Mouse (Mus musculus) A20 (cell line): ENCODE results near the gene Fndc4.

Experiments used
- DNase-seq: peaks from one replicate; pipeline ENCODE4 v3.0.0-alpha.2; 2011; ENCODE audit warnings: low read depth, low spot score

Gene Fndc4

DNA sequence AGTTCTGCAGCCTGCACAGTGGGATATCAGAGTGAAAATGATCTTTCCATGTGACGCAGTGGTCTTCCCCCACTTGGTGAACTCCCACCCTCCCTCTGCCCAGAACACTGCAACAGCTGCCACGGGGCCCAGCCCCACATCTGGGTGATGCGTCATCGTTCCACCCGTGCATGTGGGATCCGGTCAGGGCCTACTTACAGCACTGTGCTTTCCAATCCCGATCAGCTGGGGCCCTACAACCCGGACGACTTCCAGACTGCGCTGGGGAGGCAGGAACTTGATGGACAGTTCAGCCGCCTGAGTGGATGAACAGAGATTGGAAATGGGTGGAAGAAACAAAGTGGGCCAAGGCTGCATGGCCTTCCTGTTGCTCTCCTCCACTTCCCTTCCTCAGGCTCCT lies 38.3 kb downstream of the Fndc4 start:
- DNase-seq = no peak

DNA sequence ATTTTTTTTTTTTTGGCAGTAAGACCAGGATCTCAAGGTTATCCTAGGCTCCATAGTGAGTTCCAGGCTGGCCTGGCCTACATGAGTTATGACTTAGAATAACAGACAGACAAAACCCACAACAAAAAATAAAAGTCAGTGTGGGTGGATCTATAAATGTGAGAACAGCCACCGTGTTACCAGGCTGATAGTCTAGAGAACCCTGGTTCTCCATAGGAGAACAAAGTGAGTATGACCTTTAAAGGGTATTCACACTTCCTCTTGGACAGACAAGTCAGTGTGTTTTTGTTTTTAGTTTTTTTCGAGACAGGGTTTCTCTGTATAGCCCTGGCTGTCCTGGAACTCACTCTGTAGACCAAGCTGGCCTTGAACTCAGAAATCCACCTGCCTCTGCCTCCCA lies 39.9 kb downstream of the Fndc4 start:
- no peak for DNase-seq

DNA sequence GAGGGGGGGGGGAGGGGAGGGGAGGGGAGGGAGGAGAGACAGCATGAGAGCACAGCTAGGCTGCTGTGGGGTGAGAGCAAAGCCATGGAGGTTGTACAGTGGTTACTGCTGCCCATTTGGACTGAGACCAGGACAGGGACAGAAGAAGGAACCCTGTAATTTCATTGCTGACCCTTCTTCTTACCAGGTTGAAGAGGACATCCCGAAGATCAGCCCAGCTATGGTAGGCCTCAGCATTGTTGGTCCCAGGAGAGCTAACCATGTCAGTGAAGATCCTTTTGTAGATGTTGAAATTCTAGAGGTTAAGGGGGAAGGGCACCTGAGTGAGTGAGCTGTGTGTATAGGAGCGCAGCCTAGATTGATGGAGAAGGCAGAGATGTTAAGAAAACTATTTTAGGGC lies 40.5 kb downstream of the Fndc4 start:
- no peak for DNase-seq

DNA sequence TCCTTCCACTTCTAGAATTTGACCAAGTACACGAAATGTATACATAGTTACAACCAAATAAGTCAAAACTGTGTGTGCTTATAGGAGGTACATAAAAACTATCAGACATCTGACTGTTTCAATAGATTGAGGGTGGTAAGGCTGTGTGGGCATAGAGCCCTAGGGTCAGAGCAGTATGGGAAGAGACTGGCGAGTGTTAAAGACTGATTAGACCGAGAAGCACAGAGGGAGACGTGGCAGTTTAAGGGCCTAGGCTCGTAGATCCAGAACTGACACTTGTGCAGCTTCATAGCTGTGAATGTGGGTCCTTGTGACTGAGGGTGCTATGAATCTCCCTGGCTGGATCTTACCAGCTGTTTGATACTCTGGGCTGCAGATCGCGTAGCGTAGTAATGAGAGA lies 41.0 kb downstream of the Fndc4 start:
- DNase-seq = no peak

DNA sequence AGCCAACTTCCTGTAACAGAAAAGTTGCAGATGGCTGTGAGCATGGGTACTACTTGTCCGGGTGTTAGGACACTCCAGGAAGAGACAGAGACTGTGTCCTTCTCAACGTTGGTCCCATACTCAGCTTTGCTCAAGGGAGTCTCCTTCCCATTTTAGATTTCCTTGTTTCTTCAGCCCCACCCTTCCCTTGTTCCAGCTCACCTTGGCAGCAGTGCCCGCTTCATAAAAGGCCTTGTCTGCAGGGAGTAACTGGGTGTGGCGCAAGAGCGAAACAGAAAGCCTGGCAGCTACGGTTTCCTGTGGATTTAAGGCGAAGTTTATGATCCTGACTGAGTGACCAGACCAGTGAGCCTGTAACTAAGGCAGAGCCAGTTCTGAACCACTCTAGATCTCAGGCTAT lies 41.4 kb downstream of the Fndc4 start:
- no peak for DNase-seq

DNA sequence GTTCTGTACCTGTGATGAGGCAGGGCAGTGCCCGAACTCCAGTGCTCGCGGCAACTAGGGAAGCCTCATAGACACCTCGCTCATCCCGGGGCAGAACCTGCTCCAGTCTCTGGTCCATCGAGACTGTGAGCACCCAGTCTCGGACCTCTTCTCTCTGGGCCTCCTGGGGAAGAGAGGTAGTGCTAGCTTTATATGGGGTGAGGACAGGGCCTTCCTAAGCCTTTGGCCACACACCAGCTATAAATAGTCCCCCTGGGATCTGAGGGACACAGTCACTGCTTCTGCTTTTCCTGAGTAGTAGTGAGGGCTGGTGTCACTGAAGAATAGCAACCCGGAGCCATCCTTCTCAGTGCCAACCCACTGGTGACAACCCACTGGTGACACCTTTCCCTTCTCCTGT lies 42.1 kb downstream of the Fndc4 start:
- no peak for DNase-seq

DNA sequence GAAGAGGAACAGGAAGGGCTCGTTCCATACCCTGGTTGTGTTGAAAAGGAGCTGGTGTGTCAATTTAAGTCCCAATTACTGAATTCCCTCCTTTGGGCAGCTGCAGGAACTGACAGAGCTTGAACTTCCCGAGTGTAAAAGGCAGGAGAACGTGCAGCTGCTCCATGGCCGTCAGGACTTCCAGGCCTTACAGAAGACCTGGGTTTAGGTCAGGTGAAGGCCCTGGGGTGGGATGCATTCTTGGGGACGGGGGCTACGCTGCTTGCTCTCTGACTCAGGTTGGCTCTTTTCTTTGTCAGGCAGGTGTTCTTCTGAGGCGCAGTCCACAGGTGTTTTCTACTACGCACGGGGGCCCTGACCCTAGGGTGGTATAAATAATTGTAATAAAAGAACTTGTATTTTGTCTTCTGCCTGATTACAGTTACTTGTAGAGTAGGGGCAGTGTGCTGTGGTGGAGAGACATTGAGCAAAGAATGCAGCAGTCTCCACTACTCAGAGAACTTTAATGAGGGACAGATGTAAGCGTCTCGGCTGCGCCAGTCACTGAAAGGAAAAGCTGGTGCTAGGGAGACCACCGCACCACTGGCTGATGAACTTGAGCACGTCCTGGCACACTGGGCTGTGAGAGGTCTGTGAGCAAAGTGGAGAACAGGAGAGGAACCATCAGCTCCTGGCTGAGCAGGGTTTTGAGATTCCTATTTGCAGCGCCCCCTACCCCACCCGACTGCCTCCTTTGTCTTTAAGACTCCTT lies 42.9 kb downstream of the Fndc4 start:
- no peak for DNase-seq

DNA sequence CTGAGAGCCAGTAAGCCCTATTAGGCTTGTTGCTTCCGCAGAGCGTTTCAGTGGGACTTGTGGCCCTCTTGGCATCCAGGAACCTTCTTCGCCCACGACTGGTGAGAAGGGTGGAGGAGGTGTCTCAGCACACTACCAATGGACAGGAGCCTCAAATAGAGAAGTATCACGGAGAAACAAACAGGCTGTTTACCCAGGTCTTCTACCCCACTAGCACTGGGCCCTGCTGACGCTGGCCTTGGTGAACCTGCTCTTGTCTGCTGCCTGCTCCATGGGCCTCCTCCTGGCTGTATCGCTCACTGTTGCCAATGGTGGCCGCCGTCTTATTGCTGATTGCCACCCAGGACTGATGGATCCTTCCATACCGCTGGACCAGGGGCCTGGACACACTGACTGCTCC lies 43.7 kb downstream of the Fndc4 start:
- no peak for DNase-seq

DNA sequence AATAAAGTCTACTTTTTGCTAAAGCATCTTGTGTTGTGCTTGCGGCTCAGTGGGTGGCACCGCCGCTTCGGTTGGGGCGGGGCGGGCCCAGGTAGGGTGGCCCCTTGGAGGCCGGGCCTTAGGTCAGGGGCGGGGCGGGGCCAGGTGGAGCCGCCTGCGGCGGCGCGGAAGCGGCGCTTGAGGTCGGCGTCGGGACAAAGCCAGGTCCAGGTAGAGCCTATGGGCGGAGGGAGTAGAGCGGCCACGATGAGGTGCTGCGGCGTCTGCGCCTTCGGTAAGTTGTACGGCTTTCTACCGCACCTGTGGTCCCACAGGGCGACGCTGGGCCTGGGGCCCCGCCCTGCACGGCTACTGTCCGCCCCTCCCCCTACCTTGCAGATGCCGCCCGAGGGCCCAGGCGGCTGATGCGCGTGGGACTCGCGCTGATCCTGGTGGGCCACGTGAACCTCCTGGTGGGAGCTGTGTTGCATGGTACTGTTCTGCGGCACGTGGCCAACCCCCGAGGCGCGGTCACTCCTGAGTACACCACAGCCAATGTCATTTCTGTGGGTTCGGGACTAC lies 44.3 kb downstream of the Fndc4 start, which contains the start of gene Krtcap3:
Gene Krtcap3, plus strand, starts transcription at position 151 of the 561 bp plus-strand sequence.
- no peak for DNase-seq

DNA sequence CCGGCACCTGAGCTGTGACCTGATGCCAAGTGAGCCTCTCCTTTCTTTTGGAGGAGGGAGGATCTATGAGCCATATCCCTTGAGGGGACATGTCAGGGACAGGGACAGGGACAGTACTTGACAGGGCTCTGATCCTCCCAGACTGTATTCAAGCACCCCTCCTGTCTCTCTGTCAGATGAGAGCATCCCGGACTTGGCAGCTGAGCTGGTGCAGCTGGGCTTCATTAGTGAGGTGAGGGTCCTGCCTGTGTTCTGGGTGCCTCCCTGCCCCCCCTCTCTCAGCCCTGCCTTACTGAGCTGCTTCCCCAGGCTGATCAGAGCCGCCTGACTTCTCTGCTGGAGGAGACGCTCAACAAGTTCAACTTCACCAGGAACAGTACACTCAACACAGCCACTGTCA lies 45.2 kb downstream of the Fndc4 start:
- no peak for DNase-seq
